Mouse (Mus musculus) megakaryocyte-erythroid progenitor cell, adult 5-6 weeks (primary cell): ENCODE results near the gene Trpv2. TPM values are rescaled to one million over a fixed set of nuclear protein-coding genes. Genes with fewer than 3 reads are reported as not detected.

Source experiments
- ATAC-seq: replicated peaks from 2 replicates; pipeline ENCODE4 v1.8.0; 2016; ENCODE audit warnings: mild to moderate bottlenecking, inconsistent platforms; ENCODE audit not compliant: severe bottlenecking, poor library complexity, low FRiP score, low TSS enrichment
- total RNA-seq, 2 experiments: library from RNA; stranded (forward) in 1 of 2; stranded (reverse) in 1 of 2; fragments of 200-1000, 215-1000 nt in 1 of 2; fragments of >200 nt in 1 of 2; fragmentation: Nextera tagmentation in 1 of 2; gene quantifications; 2 replicates each; pipeline ENCODE4 v1.2.3; 2014 to 2017

The Trpv2 gene
- total RNA-seq, 2 experiments from 2014 or later = 25.6 to 31.3 TPM

- no peak for ATAC-seq
Observed at GRCm38 (mm10) chr11:62598571-62598970, 24.3 kb downstream of the Trpv2 start.

- no peak for ATAC-seq
Observed at GRCm38 (mm10) chr11:62601732-62602618, 27.7 kb downstream of the Trpv2 start.

GRCm38 (mm10) chr11:62602619-62603311, 28.5 kb downstream of the Trpv2 start:
- ATAC-seq = peak; percentile 77

GRCm38 (mm10) chr11:62603312-62604056, 29.2 kb downstream of the Trpv2 start:
- no peak for ATAC-seq

GRCm38 (mm10) chr11:62604123-62604706, 29.9 kb downstream of the Trpv2 start:
- no peak for ATAC-seq

- ATAC-seq = no peak
Observed at GRCm38 (mm10) chr11:62604886-62605618, 30.8 kb downstream of the Trpv2 start.

- ATAC-seq = no peak
Observed at GRCm38 (mm10) chr11:62605619-62606298, 31.5 kb downstream of the Trpv2 start.

- peak; percentile 7 for ATAC-seq
Observed at GRCm38 (mm10) chr11:62606299-62607169, 32.2 kb downstream of the Trpv2 start.

- ATAC-seq = no peak
Observed at GRCm38 (mm10) chr11:62607170-62607951, 33.1 kb downstream of the Trpv2 start.

- no peak for ATAC-seq
Observed at GRCm38 (mm10) chr11:62607952-62608201, 33.6 kb downstream of the Trpv2 start.

- 0 out of 2 replicates have a peak, but pooled peaks have one; percentile 5 for ATAC-seq
Observed at GRCm38 (mm10) chr11:62608826-62609675, 34.8 kb downstream of the Trpv2 start.

- ATAC-seq = no peak
Observed at GRCm38 (mm10) chr11:62610304-62610703, 36.0 kb downstream of the Trpv2 start.

GRCm38 (mm10) chr11:62612604-62613003, 38.3 kb downstream of the Trpv2 start:
- ATAC-seq = no peak

- peak; percentile 88 for ATAC-seq
Observed at GRCm38 (mm10) chr11:62613657-62614365, 39.5 kb downstream of the Trpv2 start.

- ATAC-seq = no peak
Observed at GRCm38 (mm10) chr11:62614876-62615410, 40.7 kb downstream of the Trpv2 start.
